Mouse (Mus musculus) embryo, embryonic 11 days (tissue): ENCODE measurements around the gene Ifrd2.

ENCODE experiments used
- DNase-seq: peaks from one replicate; pipeline ENCODE4 v3.0.0-alpha.2; 2015

Ifrd2 gene

GRCm38 (mm10) chr9:107576357-107577107, 10.9 kb upstream of the Ifrd2 start, which contains the start of gene Hyal1:
TSS of gene Hyal1 (plus strand) at chr9:107576927.
- peak; percentile 91 for DNase-seq

DNA sequence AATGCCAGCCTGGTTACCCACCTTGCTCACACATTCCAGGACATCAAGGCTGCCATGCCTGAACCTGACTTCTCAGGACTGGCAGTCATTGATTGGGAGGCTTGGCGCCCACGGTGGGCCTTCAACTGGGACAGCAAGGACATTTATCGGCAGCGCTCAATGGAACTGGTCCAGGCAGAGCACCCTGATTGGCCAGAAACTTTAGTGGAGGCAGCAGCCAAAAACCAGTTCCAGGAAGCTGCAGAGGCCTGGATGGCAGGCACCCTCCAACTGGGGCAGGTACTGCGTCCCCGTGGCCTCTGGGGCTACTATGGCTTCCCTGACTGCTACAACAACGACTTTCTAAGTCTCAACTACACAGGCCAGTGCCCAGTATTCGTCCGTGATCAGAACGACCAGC, 9.6 kb upstream of the Ifrd2 start:
- DNase-seq = no peak

DNA sequence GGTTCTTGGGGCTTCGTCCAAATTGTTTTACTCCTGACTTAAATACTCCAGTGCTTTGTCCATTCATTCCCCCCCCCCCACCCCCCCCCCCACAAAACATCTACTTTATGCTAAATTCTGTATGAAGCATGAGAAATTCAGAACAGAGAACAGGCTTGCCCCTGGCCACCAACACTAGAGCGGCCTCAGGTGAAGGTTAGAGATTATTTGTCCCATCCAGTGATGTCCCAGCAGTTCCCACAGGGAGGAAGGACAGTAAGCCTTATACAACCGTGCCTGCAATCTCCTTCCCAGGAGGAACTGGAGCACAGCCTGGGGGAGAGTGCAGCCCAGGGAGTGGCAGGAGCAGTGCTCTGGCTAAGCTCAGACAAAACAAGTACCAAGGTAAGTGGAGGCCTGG, 8.9 kb upstream of the Ifrd2 start, which contains the start of gene Naa80:
TSS of gene Naa80 (plus strand) at position 301 of the 400 bp plus-strand sequence.
- DNase-seq = no peak

DNA sequence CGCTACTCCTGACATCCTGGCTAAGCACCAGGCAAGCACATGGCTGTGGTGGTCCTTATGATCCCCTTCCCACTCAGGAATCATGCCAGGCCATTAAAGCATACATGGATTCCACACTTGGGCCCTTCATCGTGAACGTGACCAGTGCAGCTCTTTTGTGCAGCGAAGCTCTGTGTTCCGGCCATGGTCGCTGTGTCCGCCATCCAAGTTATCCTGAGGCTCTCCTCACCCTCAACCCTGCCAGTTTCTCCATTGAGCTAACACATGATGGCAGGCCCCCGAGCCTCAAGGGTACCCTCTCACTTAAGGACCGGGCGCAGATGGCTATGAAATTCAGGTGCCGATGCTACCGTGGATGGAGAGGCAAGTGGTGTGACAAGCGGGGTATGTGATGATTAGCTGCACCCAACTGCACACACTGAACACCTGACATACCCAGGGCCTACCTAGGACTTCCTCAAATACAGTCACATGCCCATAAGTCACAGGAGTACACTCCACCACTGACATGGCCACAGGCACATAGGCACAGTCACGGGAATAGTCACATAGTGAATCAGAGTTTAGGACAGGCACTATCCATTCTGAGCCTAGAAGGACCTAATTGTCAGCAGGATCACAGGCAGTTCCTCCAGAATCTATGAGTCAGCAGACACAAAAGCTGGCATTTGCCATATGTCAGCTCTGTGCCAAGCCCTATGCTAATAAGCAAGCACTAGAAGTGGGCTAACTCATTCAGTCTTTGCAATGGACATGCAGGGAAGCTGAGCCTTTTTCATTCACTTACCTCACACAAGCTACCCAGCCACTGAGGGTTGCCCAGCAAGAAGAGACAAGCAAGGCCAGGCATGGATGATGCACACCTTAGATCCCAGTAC, 8.2 kb upstream of the Ifrd2 start:
- no peak for DNase-seq

- DNase-seq = peak; percentile 91
Observed at GRCm38 (mm10) chr9:107580501-107581317, 6.7 kb upstream of the Ifrd2 start, which contains the start of gene Hyal3. TSS of gene Hyal3 (plus strand) at chr9:107580818.

GRCm38 (mm10) chr9:107581584-107581983, 5.9 kb upstream of the Ifrd2 start:
- DNase-seq = no peak

- no peak for DNase-seq
Observed at GRCm38 (mm10) chr9:107582509-107583062, 4.9 kb upstream of the Ifrd2 start.

GRCm38 (mm10) chr9:107583174-107583573, 4.3 kb upstream of the Ifrd2 start:
- DNase-seq = no peak

DNA sequence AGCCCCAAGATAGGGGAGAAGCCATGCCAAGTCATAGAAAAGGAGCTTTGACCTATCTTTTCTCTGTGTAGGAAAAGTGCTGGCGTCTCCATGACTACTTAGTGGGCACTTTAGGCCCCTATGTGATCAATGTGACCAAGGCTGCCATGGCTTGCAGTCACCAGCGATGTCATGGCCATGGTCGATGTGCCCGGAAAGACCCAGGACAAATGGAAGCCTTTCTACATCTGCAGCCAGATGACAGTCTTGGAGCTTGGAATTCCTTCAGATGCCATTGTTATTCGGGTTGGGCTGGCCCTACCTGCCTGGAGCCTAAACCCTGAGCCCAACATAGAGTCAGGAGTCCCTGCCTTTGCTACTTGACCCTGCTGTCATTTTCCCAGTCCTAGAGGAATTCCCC, 938 bp upstream of the Ifrd2 start:
- no peak for DNase-seq

DNA sequence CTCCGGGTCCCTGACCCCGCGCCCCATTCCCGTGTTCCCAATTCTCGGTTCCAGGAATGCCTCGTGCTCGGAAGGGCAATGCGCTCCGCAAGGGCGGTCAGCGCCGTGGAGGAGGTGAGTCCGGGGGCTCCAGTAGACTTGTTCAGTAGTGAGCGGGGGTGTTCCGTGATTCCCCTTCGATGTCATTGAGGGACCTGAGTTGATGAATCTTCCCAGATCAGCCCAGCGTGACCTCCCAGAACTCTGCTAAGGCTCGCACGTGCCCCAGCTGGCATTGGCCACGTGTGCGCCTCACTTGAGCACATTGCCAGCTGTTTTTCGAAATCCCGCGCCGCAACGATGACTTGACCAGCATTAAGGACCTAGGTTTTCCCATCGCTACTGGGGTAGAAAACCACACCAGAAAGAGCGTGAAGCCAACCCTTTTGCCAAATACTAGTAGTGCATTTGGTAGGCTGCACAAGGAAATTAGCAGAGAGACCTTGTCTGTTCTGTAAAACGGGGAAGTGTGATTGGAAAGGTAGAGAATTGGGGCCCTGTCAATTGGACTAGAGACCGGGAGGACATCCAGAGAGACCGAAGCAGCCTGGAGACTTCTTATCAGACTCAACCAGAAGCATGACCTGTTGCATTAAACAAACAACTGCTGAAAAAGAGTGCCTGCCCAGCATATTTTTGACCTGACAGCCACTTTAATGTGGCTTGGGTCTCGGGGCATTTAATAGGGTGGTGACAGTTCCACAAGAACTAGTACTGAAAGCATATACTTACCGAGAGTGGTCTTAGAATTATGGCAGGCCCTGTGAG, 594 bp downstream of the Ifrd2 start:
- peak; percentile 68 for DNase-seq

- no peak for DNase-seq
Observed at GRCm38 (mm10) chr9:107590058-107590772, 2.8 kb downstream of the Ifrd2 start.

DNA sequence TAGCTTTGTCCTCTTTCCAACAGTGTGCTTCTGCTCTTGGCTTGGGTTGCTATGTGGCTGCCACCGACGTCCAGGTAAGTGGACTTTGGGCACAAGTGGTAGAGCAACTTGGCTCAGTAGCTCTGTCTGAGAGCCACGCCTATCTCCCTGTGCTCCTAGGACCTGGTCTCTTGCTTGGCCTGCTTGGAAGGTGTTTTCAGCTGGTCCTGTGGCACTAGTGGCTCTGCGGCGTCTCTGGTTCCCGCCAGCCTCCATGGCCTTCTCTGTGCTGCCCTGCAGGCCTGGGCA, 3.3 kb downstream of the Ifrd2 start:
- DNase-seq = no peak

- no peak for DNase-seq
Observed at GRCm38 (mm10) chr9:107593101-107593976, 5.9 kb downstream of the Ifrd2 start.

DNA sequence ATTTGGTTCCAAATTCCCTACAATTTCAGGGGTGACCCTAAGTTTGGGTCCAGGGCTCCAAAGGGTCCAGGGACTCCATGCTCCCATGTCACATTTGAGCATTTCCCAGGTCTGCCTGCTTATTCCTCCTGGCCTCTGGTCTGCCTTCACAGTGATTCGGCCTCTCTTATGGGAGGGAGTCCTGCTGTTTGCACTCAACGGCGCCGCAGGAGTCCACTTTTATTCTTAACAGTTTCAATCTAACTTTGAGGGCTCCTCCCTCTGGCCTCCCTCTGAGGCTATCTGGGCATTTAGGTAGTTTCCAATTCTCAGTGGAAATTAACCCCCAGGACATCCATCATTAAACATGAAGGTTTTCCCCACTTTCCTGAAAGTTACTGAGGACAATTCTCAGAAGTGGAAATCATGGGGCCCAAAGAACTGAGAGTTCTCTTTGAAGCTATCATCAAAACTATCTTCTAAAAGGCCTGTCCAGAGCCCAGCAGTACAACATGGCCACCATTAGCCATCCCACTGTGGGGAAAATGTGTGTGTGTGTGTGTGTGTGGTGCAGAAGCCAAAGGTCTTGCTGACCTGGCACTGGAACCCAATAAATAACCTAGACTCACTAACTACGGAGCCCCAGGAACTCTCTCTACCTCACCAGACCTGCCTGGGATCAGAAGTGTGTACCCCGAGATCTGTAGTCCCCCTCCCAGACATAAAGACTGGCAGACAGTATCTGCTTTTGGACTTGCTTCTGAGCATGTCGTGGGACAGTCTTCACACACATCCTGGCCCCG, 7.0 kb downstream of the Ifrd2 start:
- DNase-seq = no peak

- no peak for DNase-seq
Observed at GRCm38 (mm10) chr9:107596619-107597569, 9.5 kb downstream of the Ifrd2 start.

GRCm38 (mm10) chr9:107598385-107598784, 10.9 kb downstream of the Ifrd2 start:
- no peak for DNase-seq

- no peak for DNase-seq
Observed at GRCm38 (mm10) chr9:107599433-107599832, 12.0 kb downstream of the Ifrd2 start.

DNA sequence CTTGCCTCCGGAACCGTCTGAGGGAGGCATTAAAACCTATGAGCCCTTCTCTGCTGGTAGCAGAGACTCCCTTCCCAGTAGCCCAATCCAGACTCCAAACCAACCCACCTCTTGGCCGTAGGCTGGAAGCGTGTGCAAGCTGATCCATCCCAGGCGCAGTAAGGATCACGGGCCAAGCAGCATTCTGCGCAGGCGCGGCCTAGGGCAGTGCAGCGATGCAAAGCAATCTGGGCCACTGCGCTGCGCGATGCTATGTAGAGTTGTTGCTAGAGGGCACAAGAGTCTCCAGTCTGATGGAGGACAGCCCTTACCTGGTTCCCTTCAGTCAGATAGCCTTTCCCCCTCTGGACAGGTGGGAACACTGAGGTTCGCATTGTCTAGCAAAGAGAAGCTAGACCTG, 12.4 kb downstream of the Ifrd2 start:
- no peak for DNase-seq
